Mouse (Mus musculus) gastrocnemius, postnatal 10 days (tissue): Measurements from ENCODE around the gene Dpp4. TPM values are rescaled to one million over a fixed set of nuclear protein-coding genes. Genes with fewer than 3 reads are reported as not detected.
A peak's percentile ranks its signal among the peaks of the same experiment; 100 is the strongest.

Experiments
- DNase-seq: peaks from one replicate; pipeline ENCODE4 v3.0.0; 2021; ENCODE audit warnings: mixed read lengths
- total RNA-seq, 2 experiments: library from RNA; stranded (reverse); gene quantifications; 2 replicates each; pipeline ENCODE4 v1.2.3; 2021

Gene Dpp4
- total RNA-seq, 2 experiments from 2014 or later, result 7.8 to 9.3 TPM

- DNase-seq, result peak; percentile 63
Observed at GRCm38 (mm10) chr2:62411211-62412080, 585 bp downstream of the Dpp4 start.

- no peak for DNase-seq
Observed at GRCm38 (mm10) chr2:62408701-62409201, 3.3 kb downstream of the Dpp4 start.

GRCm38 (mm10) chr2:62408216-62408615, 3.8 kb downstream of the Dpp4 start:
- DNase-seq, result no peak

- DNase-seq, result no peak
Observed at GRCm38 (mm10) chr2:62403556-62404135, 8.4 kb downstream of the Dpp4 start.

- no peak for DNase-seq
Observed at GRCm38 (mm10) chr2:62401011-62401410, 11.0 kb downstream of the Dpp4 start.

- no peak for DNase-seq
Observed at GRCm38 (mm10) chr2:62399832-62400231, 12.2 kb downstream of the Dpp4 start.

- no peak for DNase-seq
Observed at GRCm38 (mm10) chr2:62399361-62399760, 12.7 kb downstream of the Dpp4 start.

- no peak for DNase-seq
Observed at GRCm38 (mm10) chr2:62398115-62398875, 13.7 kb downstream of the Dpp4 start.

GRCm38 (mm10) chr2:62397661-62398060, 14.4 kb downstream of the Dpp4 start:
- DNase-seq, result no peak

- DNase-seq, result no peak
Observed at GRCm38 (mm10) chr2:62396799-62397198, 15.2 kb downstream of the Dpp4 start.

- no peak for DNase-seq
Observed at GRCm38 (mm10) chr2:62394800-62395199, 17.2 kb downstream of the Dpp4 start.

GRCm38 (mm10) chr2:62392098-62392497, 19.9 kb downstream of the Dpp4 start:
- DNase-seq, result no peak

- DNase-seq, result no peak
Observed at GRCm38 (mm10) chr2:62390961-62391461, 21.0 kb downstream of the Dpp4 start.

- DNase-seq, result no peak
Observed at GRCm38 (mm10) chr2:62390305-62390704, 21.7 kb downstream of the Dpp4 start.

GRCm38 (mm10) chr2:62388841-62389240, 23.2 kb downstream of the Dpp4 start:
- no peak for DNase-seq

- no peak for DNase-seq
Observed at GRCm38 (mm10) chr2:62383196-62383595, 28.8 kb downstream of the Dpp4 start.

GRCm38 (mm10) chr2:62382440-62382839, 29.6 kb downstream of the Dpp4 start:
- no peak for DNase-seq

GRCm38 (mm10) chr2:62381756-62382155, 30.3 kb downstream of the Dpp4 start:
- DNase-seq, result peak; percentile 40

- no peak for DNase-seq
Observed at GRCm38 (mm10) chr2:62373692-62374091, 38.3 kb downstream of the Dpp4 start.

GRCm38 (mm10) chr2:62370048-62370447, 42.0 kb downstream of the Dpp4 start:
- no peak for DNase-seq

- no peak for DNase-seq
Observed at GRCm38 (mm10) chr2:62368349-62369053, 43.5 kb downstream of the Dpp4 start.

- no peak for DNase-seq
Observed at GRCm38 (mm10) chr2:62363606-62364005, 48.4 kb downstream of the Dpp4 start.
